20 mouse cellular contexts compared by ENCODE assay signal in genomic region chr3:121834732-121835131, GRCm38 (mm10).
"Had no signal": no experiment of that assay in that cellular context is flagged by ENCODE, and none has a peak within 500 bp of the region (broad histone marks: within the 10 kb centered on the region; RNA-seq: fewer than 3 reads in every experiment).

No protein-coding gene starts in this region.

- H3K36me3 ChIP-seq: kidney, embryonic 15.5 days; limb, embryonic 12.5 days; limb, embryonic 15.5 days; lung, embryonic 15.5 days had no signal

- H3K9me3 ChIP-seq: kidney, embryonic 15.5 days; limb, embryonic 15.5 days; lung, embryonic 15.5 days had no signal

- H3K9ac ChIP-seq: kidney, embryonic 15.5 days; limb, embryonic 12.5 days; limb, embryonic 15.5 days; liver, embryonic 14.5 days; liver, postnatal 0 days; lung, embryonic 15.5 days had no signal

- DNase-seq: kidney, adult 8-10 months; kidney, postnatal 14 days; kidney, postnatal 4 days; layer of hippocampus, postnatal 36 days; left cerebral cortex, postnatal 4 days; liver, postnatal 0 days; lung, postnatal 14 days; lung, postnatal 4 days; midbrain, embryonic 14.5 days; thymus, adult 2 months; thymus, postnatal 14 days; thymus, postnatal 4 days had no signal

- H3K27me3 ChIP-seq: kidney, embryonic 15.5 days; limb, embryonic 12.5 days; limb, embryonic 15.5 days; lung, embryonic 15.5 days had no signal

- ATAC-seq: liver, postnatal 0 days had no signal

- H3K4me3 ChIP-seq: kidney, embryonic 15.5 days; left cerebral cortex, adult 2 months; limb, embryonic 12.5 days; limb, embryonic 15.5 days; lung, embryonic 15.5 days had no signal

- H3K4me2 ChIP-seq: kidney, embryonic 15.5 days; limb, embryonic 12.5 days; limb, embryonic 15.5 days; liver, embryonic 11.5 days; lung, embryonic 15.5 days; midbrain, embryonic 11.5 days had no signal

- H3K4me1 ChIP-seq: kidney, embryonic 15.5 days; limb, embryonic 12.5 days; limb, embryonic 15.5 days; lung, embryonic 15.5 days had no signal

- H3K27ac ChIP-seq: kidney, embryonic 15.5 days; left cerebral cortex, adult 2 months; limb, embryonic 12.5 days; limb, embryonic 15.5 days; liver, embryonic 14.5 days; lung, embryonic 15.5 days had no signal
